Mouse (Mus musculus): ENCODE measurements around the gene Alg14.

DNA sequence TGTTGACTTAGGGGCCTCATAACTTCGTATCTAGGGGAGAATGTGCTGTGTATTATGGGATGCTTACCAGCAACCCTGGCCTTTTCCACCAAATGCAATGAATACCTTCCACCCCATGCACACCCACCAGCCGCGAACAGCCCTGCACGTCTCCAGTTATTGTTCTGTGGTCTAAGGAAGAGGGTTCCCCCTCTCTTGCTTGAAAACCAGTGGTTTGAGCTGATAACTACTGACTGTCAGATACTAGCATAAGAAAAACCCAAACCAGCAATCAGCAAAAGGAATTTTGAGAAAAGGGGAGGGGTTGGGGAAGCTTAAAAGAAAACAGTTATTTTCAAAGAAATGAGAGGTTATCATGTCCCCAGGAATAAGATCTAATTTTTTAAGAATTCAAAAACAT, 17.9 kb downstream of the Alg14 start:
- TF ChIP-seq CTCF (IDR thresholded peaks at IDR 0.05; ENCODE audit: control insufficient read depth, insufficient read depth, low read length) (no peak), POLR2A (IDR thresholded peaks at IDR 0.05; ENCODE audit: borderline replicate concordance, control insufficient read depth, low read depth, low read length) (no peak)
